Mouse (Mus musculus) midbrain, embryonic 16.5 days (tissue): ENCODE results near the gene Gm5416. TPM values are rescaled to one million over a fixed set of nuclear protein-coding genes. Genes with fewer than 3 reads are reported as not detected.
"Not testable (repeated sequence)": the region's sequence is repeated elsewhere in the genome, so short reads cannot be mapped to it uniquely, and the experiment has no call there.

Source experiments
- ATAC-seq: fragments of 200-750 bp; cut with Nextera tagmentation; 2 replicates; pipeline ENCODE4 v1.8.0; 2017; ENCODE audit warnings: moderate TSS enrichment
- H3K27ac ChIP-seq: fragments of 300-500 bp; sonication (generic); 2 replicates; pipeline ENCODE4 v1.5.1; 2014; ENCODE audit warnings: mild to moderate bottlenecking, low read length, mixed read lengths
- H3K27me3 ChIP-seq: fragments of 300-500 bp; sonication (generic); 2 replicates; pipeline ENCODE4 v1.6.1; 2014; ENCODE audit warnings: low read depth, low read length, mixed read lengths; ENCODE audit not compliant: control insufficient read depth, insufficient read depth
- H3K36me3 ChIP-seq: fragments of 300-500 bp; sonication (generic); 2 replicates; pipeline ENCODE4 v1.6.1; 2014; ENCODE audit warnings: mild to moderate bottlenecking, low read length, moderate library complexity, mixed read lengths; ENCODE audit not compliant: control insufficient read depth, insufficient read depth
- H3K4me1 ChIP-seq: fragments of 300-500 bp; sonication (generic); 2 replicates; pipeline ENCODE4 v1.6.1; 2014; ENCODE audit warnings: mild to moderate bottlenecking, low read length, mixed read lengths; ENCODE audit not compliant: control insufficient read depth, insufficient read depth
- H3K4me2 ChIP-seq: fragments of 300-500 bp; sonication (generic); 2 replicates; pipeline ENCODE4 v1.6.1; 2014; ENCODE audit warnings: mild to moderate bottlenecking, low read length, mixed read lengths
- H3K4me3 ChIP-seq: fragments of 300-500 bp; sonication (generic); 2 replicates; pipeline ENCODE4 v1.5.1; 2014; ENCODE audit warnings: low read depth, mild to moderate bottlenecking, low read length, moderate library complexity, mixed read lengths
- H3K9ac ChIP-seq: fragments of 300-500 bp; sonication (generic); 2 replicates; pipeline ENCODE4 v1.6.1; 2014; ENCODE audit warnings: low read depth, low read length, mixed read lengths
- H3K9me3 ChIP-seq: fragments of 300-500 bp; sonication (generic); replicated peaks from 2 replicates; pipeline ENCODE4 v1.6.1; 2014; ENCODE audit warnings: mild to moderate bottlenecking, low read length, mixed read lengths; ENCODE audit not compliant: control insufficient read depth, poor library complexity, severe bottlenecking
- WGBS: fragments of 180-500 bp; shearing (Covaris S2); extraction: QIAGEN DNeasy Blood & Tissue Kit; methylation state at CpG from one replicate; pipeline ENCODE4 v1.1.7; 2014; 5-methylcytosine and 5-hydroxymethylcytosine counted together
- polyA plus RNA-seq: library from polyadenylated mRNA; unstranded; fragments of >200 nt; fragmentation: Nextera tagmentation; extraction: Ambion mirVana; gene quantifications from 2 replicates; pipeline ENCODE4 v1.2.1, GENCODE M21; 2015

The Gm5416 gene
- polyA plus RNA-seq = not detected in 2 replicates

DNA sequence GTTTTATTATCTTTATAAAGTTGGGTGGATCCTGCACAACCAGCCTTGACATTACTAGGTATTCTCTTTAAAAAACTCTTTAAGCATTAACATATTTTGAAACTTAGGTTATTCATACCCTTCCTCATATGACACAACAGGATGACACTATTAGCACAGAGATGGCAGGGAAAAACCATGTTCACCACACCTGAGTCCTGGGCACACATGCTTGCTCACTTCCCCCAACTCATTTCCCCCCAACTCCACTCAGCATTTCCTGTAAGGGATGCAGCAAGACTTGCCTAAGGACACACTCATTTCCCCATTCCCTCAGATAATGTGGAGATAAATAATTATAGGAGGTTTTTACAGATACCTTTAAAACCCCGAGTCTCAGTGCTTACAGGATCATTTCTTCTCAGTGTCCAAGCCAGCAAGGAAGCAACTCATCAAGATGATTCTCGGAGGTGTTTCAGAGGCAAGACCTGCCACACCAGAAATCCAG is at the start of gene Gm5416:
Gene Gm5416, plus strand, starts transcription at position 437 of the 487 bp plus-strand sequence.
- no peak within 1 kb of the TSS for H3K27ac ChIP-seq

GRCm38 (mm10) chr16:36167841-36168240 is 42.4 kb upstream of the Gm5416 start:
- not testable (repeated sequence) for H3K9ac ChIP-seq, H3K4me2 ChIP-seq, H3K36me3 ChIP-seq, H3K27ac ChIP-seq, ATAC-seq, H3K4me3 ChIP-seq, H3K4me1 ChIP-seq, H3K27me3 ChIP-seq, H3K9me3 ChIP-seq
- 91% methylated on average over 9 of the region's 10 CpGs for WGBS

More for the DNA sequence above, at the start of gene Gm5416:
- Histone ChIP-seq H3K4me3 (no peak within 1 kb of the TSS), H3K36me3 (no peaks in the 10 kb centered on the region), H3K27me3 (no peaks in the 10 kb centered on the region), H3K9me3 (no peaks in the 10 kb centered on the region), H3K4me2 (no peak within 1 kb of the TSS), H3K9ac (no peak within 1 kb of the TSS), H3K4me1 (no peaks in the 10 kb centered on the region)
- no peak for ATAC-seq
- WGBS = 86% methylated on average over 2 of the region's 2 CpGs

GRCm38 (mm10) chr16:36176108-36176507 is 34.1 kb upstream of the Gm5416 start:
- ATAC-seq = no peak
- no peak overlapping the region for H3K9ac ChIP-seq
- H3K4me2 ChIP-seq = no peak overlapping the region
- H3K27me3 ChIP-seq = no peaks in the 10 kb centered on the region
- no peak overlapping the region for H3K27ac ChIP-seq
- no peaks in the 10 kb centered on the region for H3K36me3 ChIP-seq
- H3K4me1 ChIP-seq = no peaks in the 10 kb centered on the region
- H3K9me3 ChIP-seq = no peaks in the 10 kb centered on the region
- H3K4me3 ChIP-seq = no peak overlapping the region

DNA sequence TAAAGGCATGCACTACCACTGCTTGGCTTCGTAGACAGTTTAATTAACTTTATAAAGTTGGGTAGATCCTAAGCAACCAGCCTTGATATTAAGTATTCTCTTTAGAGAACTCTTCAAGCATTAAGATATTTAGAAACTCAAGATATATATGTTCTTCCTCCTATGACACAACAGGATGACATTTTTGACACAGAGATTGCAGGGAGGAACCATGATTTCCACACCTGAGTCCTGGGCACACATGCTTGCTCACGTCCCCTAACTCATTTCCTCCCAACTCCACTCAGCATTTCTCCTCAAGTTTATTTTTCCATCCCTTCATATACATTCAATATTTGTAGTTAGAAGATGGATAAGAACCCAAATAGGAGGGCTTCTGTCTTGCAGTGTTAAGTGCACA is 30.3 kb upstream of the Gm5416 start:
- ATAC-seq = no peak
- no peaks in the 10 kb centered on the region for H3K27me3 ChIP-seq
- WGBS = 81% methylated on average over 2 of the region's 2 CpGs
- H3K9ac ChIP-seq = no peak overlapping the region
- H3K36me3 ChIP-seq = no peaks in the 10 kb centered on the region
- no peaks in the 10 kb centered on the region for H3K9me3 ChIP-seq
- H3K4me3 ChIP-seq = no peak overlapping the region
- no peak overlapping the region for H3K27ac ChIP-seq
- H3K4me1 ChIP-seq = no peaks in the 10 kb centered on the region
- H3K4me2 ChIP-seq = no peak overlapping the region

GRCm38 (mm10) chr16:36183912-36184311 is 26.3 kb upstream of the Gm5416 start, which contains the start of gene Gm5483:
Gene Gm5483 (plus strand): TSS chr16:36184212.
- not testable (repeated sequence) for ATAC-seq

GRCm38 (mm10) chr16:36199226-36199625 is 11.0 kb upstream of the Gm5416 start:
- no peak for ATAC-seq
- 31% methylated on average over 19 of the region's 19 CpGs for WGBS

More at GRCm38 (mm10) chr16:36183912-36184311, 26.3 kb upstream of the Gm5416 start, which contains the start of gene Gm5483:
- not testable (repeated sequence) for H3K4me3 ChIP-seq, H3K4me2 ChIP-seq, H3K4me1 ChIP-seq, H3K27ac ChIP-seq, H3K9me3 ChIP-seq, H3K27me3 ChIP-seq, H3K9ac ChIP-seq, H3K36me3 ChIP-seq
- 91% methylated on average over 4 of the region's 4 CpGs for WGBS

GRCm38 (mm10) chr16:36203846-36204245 is 6.4 kb upstream of the Gm5416 start:
- Histone ChIP-seq H3K9ac (no peak overlapping the region), H3K36me3 (no peaks in the 10 kb centered on the region), H3K9me3 (no peaks in the 10 kb centered on the region), H3K4me3 (no peak overlapping the region), H3K4me1 (no peaks in the 10 kb centered on the region), H3K27me3 (no peaks in the 10 kb centered on the region), H3K4me2 (no peak overlapping the region), H3K27ac (no peak overlapping the region)
- WGBS = 86% methylated on average over 5 of the region's 5 CpGs
- ATAC-seq = no peak

More at GRCm38 (mm10) chr16:36199226-36199625, 11.0 kb upstream of the Gm5416 start:
- H3K27me3 ChIP-seq = no peaks in the 10 kb centered on the region
- H3K9me3 ChIP-seq = no peaks in the 10 kb centered on the region
- H3K27ac ChIP-seq = no peak overlapping the region
- H3K4me1 ChIP-seq = no peaks in the 10 kb centered on the region
- no peaks in the 10 kb centered on the region for H3K36me3 ChIP-seq
- no peak overlapping the region for H3K9ac ChIP-seq
- peak overlapping the region; percentile 34; the same call in 1 of the 2 replicates for H3K4me2 ChIP-seq
- no peak overlapping the region for H3K4me3 ChIP-seq

DNA sequence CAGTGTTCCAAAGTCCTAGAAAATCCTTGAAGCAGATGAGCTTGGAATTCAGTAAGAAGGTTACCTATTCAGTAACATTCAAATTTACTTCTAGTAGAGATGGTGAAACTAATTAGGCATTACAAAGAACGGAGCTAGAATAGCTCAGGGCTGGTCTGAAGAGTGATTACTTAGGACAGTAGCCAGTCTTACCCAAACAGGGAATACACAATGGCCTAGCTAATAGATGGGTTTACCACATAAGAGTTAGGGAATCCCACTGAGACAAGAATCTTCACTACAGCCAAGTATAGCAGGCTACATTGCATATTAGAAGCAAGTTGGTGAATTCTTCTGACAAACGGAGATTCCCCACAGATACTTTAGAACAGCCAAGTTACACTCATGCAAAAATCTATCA is 4.5 kb upstream of the Gm5416 start:
- H3K4me2 ChIP-seq, H3K4me3 ChIP-seq, H3K9me3 ChIP-seq, H3K27me3 ChIP-seq, ATAC-seq, H3K27ac ChIP-seq, H3K36me3 ChIP-seq, H3K4me1 ChIP-seq, H3K9ac ChIP-seq: not testable (repeated sequence)
- 52% methylated on average over 2 of the region's 2 CpGs for WGBS

DNA sequence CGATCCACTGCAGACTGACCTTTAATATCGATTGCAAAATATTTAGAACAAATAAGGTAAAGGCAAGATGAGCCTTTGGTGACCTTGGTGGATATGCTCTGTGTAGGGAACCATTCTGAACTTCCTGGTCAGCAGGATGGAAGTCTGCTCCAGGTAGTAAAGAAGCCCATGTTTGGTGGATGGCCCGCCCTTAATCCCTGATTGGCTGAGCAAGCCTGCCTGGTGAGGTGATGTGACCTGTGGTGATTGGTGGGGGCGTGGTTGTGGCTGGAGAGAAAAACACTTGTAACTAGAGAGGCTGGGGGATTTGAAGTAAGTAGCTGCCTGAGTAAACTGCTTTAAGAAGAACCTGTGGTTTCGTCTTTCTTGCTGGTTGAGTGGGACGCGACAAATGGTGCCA is 11.0 kb downstream of the Gm5416 start, which contains the start of gene 2010005H15Rik:
Gene 2010005H15Rik, plus strand, starts transcription at position 301 of the 400 bp plus-strand sequence.
- 91% methylated on average over 6 of the region's 7 CpGs for WGBS
- not testable (repeated sequence) for H3K9ac ChIP-seq

More for the DNA sequence above, 11.0 kb downstream of the Gm5416 start, which contains the start of gene 2010005H15Rik:
- not testable (repeated sequence) for ATAC-seq, H3K4me2 ChIP-seq, H3K4me3 ChIP-seq, H3K27ac ChIP-seq, H3K4me1 ChIP-seq, H3K36me3 ChIP-seq, H3K27me3 ChIP-seq, H3K9me3 ChIP-seq
